Mouse (Mus musculus) CD4-positive, CD25-positive, alpha-beta regulatory T cell, adult 2 months (primary cell): Measurements from ENCODE around the gene Ipmk.

ENCODE experiments used
- DNase-seq: peaks from one replicate; pipeline ENCODE4 v3.0.0-alpha.2; 2012; ENCODE audit warnings: low read depth, low spot score

Gene Ipmk

DNA sequence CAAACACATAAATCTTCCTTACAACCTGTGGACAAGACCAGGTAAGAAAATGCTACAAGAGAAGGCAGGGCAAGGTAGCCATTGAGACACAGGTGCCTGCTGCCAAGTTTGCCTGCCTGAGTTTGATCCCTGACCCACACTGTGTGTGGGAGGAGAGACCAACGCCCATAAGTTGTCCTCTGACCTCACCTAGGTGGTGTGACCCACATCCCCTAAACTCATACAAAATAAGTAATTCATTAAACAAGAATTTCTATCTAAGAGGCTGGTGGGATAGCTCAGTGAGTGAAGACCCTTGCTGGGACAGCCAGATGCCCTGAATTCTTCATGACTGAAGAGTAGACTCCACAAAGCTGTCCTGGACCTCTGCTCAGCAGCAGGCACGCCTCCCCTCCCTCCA is 7.4 kb upstream of the Ipmk start:
- DNase-seq, result no peak

DNA sequence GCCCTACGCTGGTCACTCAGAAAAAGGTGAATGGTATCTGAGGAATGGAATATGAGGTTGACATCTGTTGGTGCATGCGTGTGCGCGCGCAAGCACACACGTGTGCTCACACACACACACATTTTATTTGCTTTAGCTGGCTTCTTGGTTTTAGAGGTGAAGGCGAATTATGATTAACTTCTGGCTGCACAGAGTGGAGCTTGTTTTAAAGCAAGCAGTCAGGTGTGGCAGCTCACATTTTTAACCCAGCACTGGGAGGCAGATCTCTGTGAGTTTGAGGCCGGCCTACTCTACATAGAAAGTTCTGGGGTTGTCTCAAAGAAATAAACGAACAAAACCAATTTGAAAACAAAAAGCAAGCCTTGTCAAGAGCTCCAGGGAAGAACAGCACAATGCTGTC is 6.3 kb upstream of the Ipmk start:
- no peak for DNase-seq

DNA sequence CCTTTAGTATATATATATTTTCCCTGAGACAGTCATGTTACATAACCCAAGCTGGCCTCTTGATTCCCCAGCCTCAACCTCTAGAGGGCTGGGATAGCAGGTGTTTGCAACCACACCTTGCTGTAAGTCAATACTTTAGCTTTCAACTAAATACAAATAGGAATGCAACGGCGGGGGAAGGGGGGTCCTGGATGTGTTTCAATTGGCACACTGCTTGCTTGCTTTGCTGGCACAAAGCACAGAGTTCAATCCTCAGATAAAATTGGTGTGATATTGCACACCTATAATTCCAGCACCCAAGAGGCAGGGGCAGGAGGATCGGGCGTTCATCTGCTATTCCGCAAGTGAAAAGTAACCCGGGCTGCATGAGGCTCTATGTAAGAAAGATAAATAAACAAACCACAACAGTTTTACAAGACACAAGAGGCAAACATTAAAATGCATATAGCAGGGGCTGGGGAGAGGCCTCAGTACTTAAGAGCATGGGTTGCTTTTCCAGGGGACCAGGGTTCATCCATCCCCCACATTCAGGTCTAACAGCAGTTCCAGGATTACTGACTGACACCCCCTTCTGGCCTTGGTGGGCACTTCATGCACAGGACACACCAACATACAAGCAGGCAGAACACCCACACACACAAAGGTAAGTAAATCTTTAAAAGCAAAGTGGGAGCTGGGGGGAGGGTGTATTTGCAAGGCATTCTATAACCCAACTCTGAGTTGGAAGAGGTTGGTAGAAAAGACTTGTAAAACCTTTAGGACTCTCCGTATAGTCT is 5.3 kb upstream of the Ipmk start:
- peak; percentile 49 for DNase-seq

DNA sequence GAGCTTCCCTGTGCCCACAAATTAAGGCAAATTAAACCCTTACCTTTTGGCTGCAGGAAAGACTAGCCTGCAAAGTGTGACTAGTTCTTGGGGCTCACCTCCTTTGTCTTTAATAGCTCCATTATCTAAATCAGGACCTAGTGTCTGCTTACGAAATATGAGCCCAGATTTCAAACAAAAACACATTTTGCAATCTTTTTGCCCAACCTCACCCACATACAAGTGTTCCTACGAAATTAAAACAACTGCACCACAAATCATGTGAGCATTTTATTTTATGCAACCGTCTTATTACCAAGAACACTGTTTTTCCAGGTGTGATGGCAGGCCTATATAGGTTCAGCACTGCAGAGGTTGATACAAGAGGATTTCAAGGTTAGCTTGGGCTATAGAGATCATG is 4.4 kb upstream of the Ipmk start:
- no peak for DNase-seq

DNA sequence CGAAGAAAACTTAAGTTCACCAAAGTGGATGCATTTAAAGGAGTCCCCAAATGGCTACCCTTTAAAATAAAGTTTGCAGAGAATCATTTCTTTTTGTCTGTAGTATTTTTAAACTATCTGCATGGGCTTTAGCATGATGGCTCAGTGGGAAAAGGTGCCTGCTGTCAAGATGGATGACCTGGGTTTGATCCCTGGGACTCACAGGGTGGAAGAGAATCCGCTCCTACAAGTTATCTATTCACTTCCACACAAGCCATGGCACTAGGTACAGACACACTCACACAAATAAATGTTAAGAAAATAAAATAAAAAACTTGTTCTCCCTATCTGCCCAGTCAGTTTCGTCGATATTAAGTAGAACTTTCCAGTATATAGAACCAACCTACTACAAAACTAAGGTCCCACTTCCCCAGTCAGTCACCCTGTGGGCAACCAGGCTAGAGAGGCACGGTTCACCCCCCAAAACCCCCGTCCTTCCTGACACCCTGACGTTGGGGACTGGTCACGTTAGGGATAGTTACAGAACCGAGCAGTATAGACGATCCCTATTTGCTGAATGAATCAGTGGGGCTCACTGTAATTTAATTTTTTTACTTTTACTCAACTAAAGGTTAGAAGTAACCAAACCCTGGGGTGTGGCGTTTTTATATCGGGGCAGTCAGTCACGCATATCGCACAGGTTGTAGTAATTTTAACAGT is 3.8 kb upstream of the Ipmk start:
- no peak for DNase-seq

DNA sequence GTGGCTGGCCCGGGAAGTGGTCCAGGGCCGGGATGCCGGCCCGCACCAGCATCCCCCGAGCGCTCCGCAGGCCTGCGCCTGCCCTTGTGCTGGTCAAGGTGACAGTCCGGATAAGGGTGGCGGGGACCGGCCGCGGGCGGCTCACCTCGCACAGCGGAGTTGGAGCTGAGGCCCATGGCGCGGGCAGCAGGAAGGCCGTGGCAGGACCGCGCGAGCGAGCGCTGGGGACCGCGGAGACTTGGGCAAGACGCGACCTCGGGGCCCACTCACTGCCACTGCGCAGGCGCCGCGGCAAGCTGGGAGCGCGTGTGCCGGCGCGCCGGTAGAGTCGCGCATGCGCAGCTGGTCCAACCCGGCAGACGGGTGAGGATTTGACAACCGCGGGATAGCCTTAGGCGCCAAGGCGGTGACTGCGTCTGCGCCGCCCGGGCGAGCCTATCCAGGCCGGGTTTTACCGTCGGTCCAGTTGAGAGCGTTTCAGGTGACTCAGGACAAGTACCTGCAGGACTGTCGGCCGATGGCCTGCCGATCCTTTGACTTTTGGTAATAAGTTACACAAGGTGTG is 2.9 kb upstream of the Ipmk start, which contains the start of gene Cisd1:
Cisd1 (minus strand) TSS at position 376 of the 565 bp plus-strand sequence.
- peak; percentile 97 for DNase-seq

DNA sequence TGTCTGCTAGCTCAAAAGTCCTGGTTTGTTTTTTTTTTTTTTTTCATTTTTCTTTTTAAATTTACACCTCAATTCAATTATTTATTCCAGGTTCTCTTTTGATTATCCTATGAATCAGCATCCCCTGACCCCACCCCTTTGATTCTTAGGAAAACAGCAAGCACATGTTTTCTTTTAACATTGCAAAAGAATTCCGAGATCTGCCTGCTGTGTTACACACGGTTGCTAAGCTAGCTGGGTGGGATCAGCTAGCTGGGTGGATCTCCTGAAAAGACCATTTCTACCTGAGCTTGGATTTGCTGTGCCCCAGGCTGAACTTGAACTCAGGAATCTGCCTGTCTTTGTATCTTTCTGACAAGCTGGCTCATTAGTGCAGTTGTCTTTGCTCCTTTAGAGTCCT is 1.5 kb upstream of the Ipmk start:
- DNase-seq, result no peak

DNA sequence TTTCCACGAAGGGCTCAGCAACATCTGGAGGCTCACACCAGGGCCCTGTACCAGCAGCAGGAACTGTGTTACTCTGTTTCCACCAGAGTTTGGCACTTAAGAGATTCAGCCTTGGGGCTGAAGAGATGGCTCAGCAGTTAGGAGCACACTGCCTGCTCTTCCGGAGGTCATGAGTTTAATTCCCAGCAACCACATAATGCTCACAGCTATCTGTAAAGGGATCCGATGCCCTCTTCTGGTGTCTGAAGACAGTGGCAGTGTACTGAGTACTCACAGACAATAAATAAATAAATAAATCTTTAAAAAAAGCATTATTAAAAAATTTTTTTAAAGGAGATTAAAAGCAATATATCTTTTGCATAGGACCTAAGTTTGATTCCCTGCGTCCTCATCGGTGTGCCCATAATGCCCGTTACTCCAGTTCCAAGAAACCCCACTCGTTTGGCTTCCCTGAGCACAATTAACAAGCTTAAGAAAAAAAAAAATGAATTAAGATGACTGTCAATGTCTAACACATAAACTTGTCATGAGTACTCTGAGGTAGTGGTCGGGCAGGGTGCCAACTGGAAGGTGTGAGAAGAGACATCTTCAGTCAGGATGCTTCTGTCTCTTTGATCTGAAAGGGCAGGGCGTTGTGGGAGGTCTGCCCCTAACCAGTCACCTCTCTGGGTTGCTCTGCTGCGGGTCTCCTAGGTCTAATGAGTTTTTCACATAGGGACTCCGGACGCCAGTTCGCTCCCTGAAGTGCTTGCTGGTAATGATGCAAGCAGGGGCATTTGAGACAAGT is 648 bp upstream of the Ipmk start:
- DNase-seq, result peak; percentile 90

DNA sequence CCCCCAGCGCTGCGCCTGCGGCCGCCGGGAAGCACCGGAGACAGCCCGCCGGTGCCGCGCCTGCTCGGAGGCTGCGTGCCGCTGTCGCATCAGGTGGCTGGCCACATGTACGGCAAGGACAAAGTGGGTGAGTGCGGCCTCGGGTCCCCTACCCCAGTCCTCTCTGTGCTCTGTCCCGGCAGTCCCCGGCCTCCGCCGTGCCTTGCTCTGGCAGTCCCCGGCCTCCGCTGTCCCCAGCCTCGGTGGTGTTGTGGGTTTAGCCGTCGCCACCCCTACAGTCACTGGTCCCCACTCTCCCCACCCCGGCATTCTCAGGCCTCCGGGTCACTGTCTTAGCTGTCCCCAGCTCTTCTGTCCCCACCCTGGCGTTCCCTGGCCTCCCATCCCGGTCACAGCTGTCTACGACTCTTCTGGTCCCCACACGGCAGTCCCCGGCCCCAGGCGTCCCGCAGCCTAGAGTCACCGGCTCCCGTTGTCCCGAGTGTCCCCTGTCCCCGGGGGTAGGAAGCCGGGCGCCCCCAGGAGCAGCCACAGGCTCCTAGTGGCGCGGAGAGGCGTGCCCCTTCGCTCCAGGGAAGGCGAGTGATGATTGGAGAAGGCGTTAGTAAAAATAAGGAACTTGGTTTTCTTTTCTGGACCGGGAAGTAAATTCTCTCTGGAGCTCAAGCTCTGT is 537 bp downstream of the Ipmk start:
- no peak for DNase-seq

DNA sequence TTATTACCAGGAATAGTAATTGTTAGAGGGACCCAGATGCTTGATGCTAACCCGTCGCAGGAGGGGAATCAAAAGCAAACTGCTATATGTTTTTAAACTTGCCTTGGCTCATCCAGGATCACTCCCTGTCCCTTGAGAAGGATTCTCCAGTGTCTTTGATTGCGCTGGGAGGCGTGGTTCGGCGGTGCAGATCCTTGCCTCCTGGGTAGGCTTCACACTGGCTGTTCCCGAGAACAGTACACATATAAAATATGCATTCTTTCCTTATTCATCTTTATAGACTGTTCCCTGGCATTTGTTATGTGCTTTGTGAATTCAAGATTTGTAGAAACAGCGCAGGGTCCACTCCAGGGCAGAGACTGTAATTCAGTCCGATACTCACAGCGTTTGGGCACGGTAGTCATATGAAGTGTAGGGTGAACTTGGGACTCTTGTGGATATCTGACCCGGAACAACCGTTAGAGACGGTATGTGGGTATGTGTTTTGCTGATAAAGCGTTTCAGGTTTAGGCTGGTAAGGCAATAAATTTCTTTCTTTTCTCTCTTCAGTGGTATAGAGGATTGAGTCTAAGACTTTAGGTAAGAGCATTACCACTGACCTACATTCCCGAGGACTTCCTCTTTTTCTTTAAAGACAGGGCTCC is 1.2 kb downstream of the Ipmk start:
- no peak for DNase-seq

DNA sequence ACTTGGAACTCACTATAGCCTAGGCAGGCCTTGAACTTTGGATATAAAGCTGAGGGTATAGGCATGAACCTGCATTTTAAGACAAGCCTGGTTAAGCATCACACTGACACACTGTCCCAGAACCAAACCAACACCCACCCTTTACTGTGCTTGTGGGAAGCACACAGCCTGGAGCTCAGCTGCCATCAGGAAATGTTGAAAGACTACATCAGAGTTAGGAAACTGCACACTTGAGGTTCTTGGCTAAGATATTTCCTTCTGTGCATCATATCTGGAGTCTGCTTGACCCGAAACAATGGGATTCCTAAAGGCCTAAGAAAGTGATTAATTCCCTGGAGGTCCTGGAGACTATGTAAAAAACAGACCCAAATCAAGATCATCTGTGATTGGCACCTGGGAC is 1.7 kb downstream of the Ipmk start:
- no peak for DNase-seq

DNA sequence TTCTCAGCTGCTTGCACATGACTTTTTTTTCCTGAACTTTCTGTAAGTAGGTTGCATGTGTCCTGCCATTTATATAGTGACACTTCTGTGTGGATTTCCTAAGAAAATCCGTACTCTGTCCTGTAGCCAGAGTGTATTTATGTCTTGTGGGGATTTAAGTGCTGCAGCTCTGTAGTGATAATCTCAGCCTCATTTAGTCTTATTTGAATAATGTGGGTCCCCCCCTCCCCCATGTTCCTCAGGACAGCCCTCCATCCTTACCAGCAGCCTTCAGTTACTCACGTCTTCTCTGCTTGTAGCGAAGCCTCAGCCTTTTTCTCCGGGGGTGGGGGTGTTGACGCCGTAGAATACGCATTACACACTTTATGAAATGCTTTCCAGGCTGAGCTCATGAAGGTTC is 3.7 kb downstream of the Ipmk start:
- DNase-seq, result no peak

DNA sequence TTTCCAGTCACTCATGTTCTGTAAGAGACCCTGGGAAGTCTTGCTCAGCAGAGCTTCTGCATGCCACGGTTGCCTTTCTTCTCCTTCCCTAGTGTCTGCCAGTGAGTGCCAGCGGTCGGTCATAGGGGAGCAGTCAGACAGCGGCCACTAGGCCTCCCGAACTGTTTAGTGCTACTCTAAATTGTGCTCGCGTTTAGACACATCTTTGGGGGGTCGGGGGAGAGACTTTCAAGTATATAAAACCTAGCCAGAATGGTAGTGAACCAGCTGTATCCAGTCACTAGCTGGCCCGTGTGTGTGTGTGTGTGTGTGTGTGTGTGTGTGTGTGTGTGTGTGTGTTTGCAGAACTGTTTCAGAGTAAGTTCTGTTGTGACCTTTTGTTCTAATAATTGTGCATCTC is 6.3 kb downstream of the Ipmk start:
- no peak for DNase-seq

DNA sequence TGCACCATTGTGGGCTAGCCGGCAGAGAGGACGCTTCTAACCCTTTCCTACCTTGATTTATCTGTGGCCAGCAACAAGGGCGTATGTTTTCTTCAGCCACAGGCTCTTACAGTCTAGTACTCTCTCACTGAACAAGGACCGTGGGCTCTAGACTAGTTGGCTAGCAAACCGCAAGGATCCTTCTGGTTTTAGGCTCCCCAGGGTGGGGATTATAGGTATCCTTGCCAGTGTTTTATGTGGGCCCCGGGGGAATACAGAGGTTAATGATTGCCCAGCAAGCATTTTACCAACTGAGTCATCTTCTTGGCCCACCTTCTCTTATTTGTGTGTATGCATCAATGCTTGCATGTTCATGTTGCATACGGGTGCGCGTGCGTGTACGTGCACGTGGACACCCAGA is 7.4 kb downstream of the Ipmk start:
- no peak for DNase-seq

DNA sequence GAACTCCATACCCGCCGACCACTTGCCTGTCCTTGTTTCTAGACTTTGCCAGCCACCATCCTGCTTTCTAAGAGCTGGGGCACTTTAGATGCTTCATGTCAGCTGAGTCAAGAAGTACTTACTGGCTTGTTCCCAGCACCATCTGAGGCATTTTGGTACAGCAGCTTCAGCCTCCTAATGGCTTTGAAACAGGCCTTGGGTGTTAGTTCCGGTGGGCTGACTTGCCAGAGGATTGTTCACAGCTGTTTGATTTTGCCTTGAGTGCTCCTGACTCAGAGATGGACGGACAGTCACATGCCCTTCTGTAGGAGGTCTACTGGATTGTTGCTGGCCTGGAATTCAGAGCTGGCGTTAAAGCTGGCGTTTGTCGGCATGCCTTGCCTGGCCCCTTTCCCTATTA is 13.5 kb downstream of the Ipmk start:
- DNase-seq, result no peak

DNA sequence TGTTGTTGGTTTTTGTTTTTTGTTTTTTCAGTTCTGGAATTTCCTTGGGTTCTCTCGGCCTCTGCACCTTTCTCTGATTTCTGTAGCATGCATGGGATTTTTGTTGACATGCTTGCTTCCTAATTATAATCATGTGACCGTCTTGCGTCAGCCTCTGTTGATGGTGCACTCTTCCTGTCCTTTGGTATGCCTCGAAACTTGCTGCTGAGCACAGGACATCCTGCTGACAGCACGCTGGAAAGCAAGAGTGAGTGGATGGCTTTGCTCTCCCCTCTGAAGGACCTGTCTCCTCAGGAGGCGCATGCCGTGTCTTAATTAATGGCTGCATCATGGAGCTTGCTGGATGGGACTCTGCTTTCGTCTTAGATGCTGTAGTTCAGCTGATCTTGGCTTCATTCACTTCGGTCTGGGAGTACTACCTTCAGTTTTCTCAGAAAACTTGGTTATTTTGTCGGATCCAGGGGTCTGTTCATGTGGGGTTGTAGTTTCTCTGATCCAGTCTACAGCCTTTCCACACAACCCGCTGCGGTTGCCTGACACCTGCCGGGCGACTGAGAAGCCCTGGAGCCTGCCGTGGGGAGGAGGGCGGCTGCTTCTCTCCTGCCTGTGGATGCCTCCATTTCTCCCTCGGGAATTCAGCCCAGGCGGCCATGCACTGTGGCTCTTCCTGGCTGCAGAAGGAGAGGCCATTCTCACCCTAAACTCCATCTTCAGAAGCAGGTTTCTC is 14.4 kb downstream of the Ipmk start:
- peak; percentile 73 for DNase-seq

DNA sequence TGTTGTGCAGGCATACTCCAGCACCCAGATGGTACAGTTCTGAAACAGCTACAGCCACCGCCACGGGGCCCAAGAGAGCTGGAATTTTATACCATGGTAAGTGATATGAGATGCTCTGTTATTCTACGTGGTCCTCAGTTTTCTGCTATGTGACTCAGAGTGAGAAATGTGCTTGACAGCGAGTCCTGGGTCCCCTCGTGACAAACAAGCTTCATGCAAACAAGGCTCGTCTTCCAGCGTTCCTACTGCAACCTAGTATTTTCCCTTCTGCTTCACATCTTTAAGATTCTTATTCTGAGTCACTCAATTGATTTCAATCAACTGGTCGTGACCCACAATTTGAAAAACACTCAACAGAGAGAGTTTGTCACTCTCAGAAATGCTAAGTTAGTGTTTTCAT is 15.9 kb downstream of the Ipmk start:
- DNase-seq, result peak; percentile 31

DNA sequence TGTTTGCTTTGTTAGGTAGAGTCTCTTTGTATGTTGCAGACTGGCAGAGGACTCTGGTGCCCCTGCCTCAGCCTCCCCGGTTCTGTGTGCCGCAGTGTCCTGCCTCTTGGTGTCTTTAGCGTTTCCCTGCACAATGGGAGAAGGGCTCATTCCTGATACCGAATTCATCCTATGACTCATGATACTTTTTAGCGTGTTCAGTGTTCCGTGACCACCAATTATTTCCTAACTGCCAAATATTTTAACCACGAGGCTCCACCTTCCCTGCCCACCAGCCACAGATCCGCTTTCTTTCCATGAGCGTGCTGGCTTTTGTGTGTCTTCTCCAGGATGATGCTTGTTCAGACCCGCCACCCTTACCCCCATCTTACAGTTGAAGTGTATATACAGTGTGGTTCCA is 16.3 kb downstream of the Ipmk start:
- DNase-seq, result no peak

DNA sequence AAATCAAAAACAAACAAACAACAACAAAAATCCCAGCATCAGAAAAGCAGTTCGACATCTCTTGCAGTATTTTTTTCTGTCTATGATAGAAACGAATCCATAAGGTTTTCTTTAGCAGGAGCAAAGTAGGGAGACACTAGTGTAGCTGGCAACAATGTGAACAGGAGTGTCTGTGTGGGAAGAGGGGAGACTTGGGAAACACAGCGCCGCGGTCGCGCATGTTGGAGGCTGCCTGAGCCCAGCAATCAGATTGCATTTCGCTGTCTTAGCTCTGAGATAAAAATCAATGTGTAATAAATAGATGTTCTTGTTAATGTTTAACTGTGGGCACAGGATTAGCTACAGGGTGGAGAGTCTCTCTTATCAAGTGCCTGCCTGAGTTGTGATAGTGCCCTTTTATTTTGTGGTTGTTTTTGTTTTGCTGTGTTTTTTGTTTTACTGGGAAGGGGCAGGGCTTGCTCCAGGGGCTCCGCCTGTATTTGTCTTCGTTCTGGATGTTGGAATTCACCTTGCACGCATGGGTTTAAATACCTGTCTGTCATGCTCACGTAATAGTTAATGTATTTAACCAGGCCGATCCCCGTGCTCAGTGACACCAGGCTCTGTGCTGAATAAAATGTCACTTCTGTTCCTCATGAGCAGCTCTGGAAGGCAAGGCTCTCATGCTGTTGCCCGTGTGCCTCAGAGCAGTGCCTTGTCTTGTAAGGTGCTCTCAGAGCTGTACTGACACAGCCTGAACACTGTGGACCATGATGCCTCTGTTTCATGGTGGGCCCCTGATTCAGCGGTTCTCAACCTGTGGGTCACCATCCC is 20.8 kb downstream of the Ipmk start:
- DNase-seq, result no peak

DNA sequence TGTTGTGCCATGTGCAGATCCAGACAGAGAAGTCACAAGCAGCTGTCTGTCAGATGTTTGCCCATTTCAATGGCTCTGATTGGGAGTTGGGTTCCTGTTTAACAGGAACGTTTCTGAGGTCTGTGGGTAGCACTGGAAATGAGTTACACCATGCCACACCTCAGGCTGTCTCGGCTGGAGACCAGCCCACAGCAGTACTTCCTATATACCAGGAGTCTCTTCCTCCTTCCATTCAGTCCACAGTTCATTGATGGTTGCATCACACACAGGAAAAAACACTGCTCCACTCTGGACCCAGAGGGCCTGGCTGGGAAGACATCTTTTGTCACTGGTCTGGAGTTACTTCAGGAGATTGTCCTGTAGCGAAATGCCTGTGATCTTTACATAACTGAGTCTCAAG is 21.9 kb downstream of the Ipmk start:
- no peak for DNase-seq
